Mouse (Mus musculus) G1E (cell line): Measurements from ENCODE around the gene Nr2f2.

Experiments
- CTCF ChIP-seq: IDR thresholded peaks from 2 replicates; pipeline ENCODE4 v1.5.1; 2012; ENCODE audit warnings: low read depth, low read length, inconsistent platforms, mixed read lengths
- GATA1 ChIP-seq: IDR thresholded peaks from 2 replicates; pipeline ENCODE4 v1.6.1; 2012; ENCODE audit warnings: borderline replicate concordance, low read length, inconsistent platforms, mixed read lengths
- GATA2 ChIP-seq: IDR thresholded peaks from 2 replicates; pipeline ENCODE4 v1.6.1; 2012; ENCODE audit warnings: low read depth, low read length, inconsistent platforms, borderline replicate concordance
- POLR2AphosphoS5 ChIP-seq: IDR thresholded peaks from 2 replicates; pipeline ENCODE4 v1.6.1; 2012; ENCODE audit warnings: low read depth, low read length, inconsistent platforms; ENCODE audit not compliant: insufficient replicate concordance
- TAL1 ChIP-seq: conservative IDR thresholded peaks from 2 replicates; pipeline ENCODE4 v1.6.1; 2012; ENCODE audit warnings: low read depth, low read length, inconsistent platforms, mixed read lengths

- TF ChIP-seq TAL1 = no peak
- TF ChIP-seq CTCF = no peak
- TF ChIP-seq POLR2AphosphoS5 = no peak
- TF ChIP-seq GATA1 = no peak
- no peak for TF ChIP-seq GATA2
These were observed 17.4 kb downstream of the Nr2f2 start for GRCm38 (mm10) chr7:70348977-70349615.
